Mouse (Mus musculus): Measurements from ENCODE around the gene Fxyd1. TPM values are rescaled to one million over a fixed set of nuclear protein-coding genes. Genes with fewer than 3 reads are reported as not detected.

Fxyd1 gene
- total RNA-seq, 2 experiments from 2014 or later: not detected

- peak; percentile 23; the same call in 1 of the 2 replicates for ATAC-seq (replicated peaks; ENCODE audit: low FRiP score, low TSS enrichment, poor library complexity, severe bottlenecking)
Observed at GRCm38 (mm10) chr7:31033409-31034165, 23.4 kb downstream of the Fxyd1 start.

- no peak for ATAC-seq (replicated peaks; ENCODE audit: low FRiP score, low TSS enrichment, poor library complexity, severe bottlenecking)
Observed at GRCm38 (mm10) chr7:31031731-31032130, 25.3 kb downstream of the Fxyd1 start.

- no peak for ATAC-seq (replicated peaks; ENCODE audit: low FRiP score, low TSS enrichment, poor library complexity, severe bottlenecking)
Observed at GRCm38 (mm10) chr7:31030717-31031116, 26.3 kb downstream of the Fxyd1 start.

- ATAC-seq (replicated peaks; ENCODE audit: low FRiP score, low TSS enrichment, poor library complexity, severe bottlenecking): no peak
Observed at GRCm38 (mm10) chr7:31028609-31029008, 28.4 kb downstream of the Fxyd1 start.

- ATAC-seq (replicated peaks; ENCODE audit: low FRiP score, low TSS enrichment, poor library complexity, severe bottlenecking): peak; percentile 52; the same call in 1 of the 2 replicates
Observed at GRCm38 (mm10) chr7:31017104-31017901, 39.7 kb downstream of the Fxyd1 start.

DNA sequence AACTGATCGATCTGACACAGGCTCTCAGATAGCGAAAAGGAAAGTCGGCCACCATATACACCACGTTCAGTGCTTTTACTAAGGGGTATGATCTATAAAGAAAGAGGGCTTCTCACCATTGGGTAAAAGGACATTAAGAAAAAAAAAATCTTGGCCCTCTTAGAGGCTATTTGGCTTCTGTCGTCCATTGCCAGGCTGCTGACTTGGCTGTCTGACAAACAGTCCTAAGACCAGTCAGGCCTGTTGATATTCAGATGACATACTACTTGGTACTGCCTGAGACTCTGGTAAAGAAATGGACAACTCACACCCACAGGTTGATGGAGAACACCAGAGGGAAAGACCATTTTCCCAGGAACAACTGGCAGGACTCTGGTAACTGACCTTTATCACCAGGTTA lies 44.0 kb downstream of the Fxyd1 start:
- ATAC-seq (replicated peaks; ENCODE audit: low FRiP score, low TSS enrichment, poor library complexity, severe bottlenecking): no peak

GRCm38 (mm10) chr7:31008889-31009288 lies 48.1 kb downstream of the Fxyd1 start:
- ATAC-seq (replicated peaks; ENCODE audit: low FRiP score, low TSS enrichment, poor library complexity, severe bottlenecking): no peak

DNA sequence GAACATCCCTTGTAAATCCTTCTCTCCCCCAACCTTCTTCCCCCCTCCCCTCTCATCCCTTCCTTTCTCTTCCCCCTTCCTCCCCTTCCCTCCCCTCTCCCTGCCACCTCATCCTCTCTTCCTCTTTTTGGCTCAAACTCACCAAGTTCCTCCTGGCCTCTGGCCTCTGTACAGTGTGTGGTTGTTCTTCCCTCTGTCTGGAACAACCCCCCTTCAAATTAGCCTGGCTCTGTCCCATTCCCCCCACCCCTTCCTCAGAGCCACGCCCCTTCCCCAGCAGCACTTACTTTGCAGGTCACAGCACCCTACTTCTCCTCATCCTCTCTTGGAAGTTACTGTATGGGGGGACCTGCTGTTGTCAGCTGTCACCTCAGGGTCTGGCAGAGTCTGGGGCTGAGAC lies 48.8 kb downstream of the Fxyd1 start:
- ATAC-seq (replicated peaks; ENCODE audit: low FRiP score, low TSS enrichment, poor library complexity, severe bottlenecking): no peak

- ATAC-seq (replicated peaks; ENCODE audit: low FRiP score, low TSS enrichment, poor library complexity, severe bottlenecking): no peak
Observed at GRCm38 (mm10) chr7:31007775-31008174, 49.2 kb downstream of the Fxyd1 start.

DNA sequence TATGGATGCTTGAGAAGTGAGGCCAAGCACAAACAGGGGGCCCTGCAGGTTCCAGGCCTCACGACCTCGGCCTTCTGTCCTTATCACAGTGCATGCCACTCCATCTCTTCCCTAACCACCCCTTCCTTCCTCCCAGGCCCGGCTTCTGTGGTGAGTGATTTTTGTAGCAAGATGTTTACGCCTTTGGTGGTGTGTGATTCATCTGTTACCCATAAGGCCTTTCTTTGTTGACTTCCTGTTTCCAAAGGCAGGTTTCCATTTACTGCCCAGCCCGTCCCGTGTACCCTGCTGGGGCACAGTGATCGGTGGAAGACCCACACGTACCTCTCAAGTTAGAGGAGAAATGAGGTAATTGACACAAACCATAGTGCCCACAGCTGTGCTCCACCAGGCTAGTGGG lies 54.3 kb downstream of the Fxyd1 start:
- ATAC-seq (replicated peaks; ENCODE audit: low FRiP score, low TSS enrichment, poor library complexity, severe bottlenecking): peak; percentile 41; the same call in 1 of the 2 replicates

Other genes with a start within 250 kb of the Fxyd1 start
- 0.20 and 1.1 TPM in 2 replicates for gene Ffar2, start 233.4 kb downstream of the Fxyd1 start, total RNA-seq (2014; fragmentation: Nextera tagmentation)
- 1.7 and 12.6 TPM in 2 replicates for gene Ffar2, start 233.4 kb downstream of the Fxyd1 start, total RNA-seq (2017)
- not detected in 2 replicates for gene Ffar3, start 201.0 kb downstream of the Fxyd1 start, total RNA-seq (2014; fragmentation: Nextera tagmentation)
- gene Ffar3, start 201.0 kb downstream of the Fxyd1 start, total RNA-seq (2017): not detected in 2 replicates
- gene Ffar1, start 195.6 kb downstream of the Fxyd1 start, total RNA-seq (2014; fragmentation: Nextera tagmentation): 0.24 TPM in 1 of 2 replicates, not detected in the other
- gene Ffar1, start 195.6 kb downstream of the Fxyd1 start, total RNA-seq (2017): not detected in 2 replicates
- 4.0 and 8.6 TPM in 2 replicates for gene Cd22, start 176.9 kb downstream of the Fxyd1 start, total RNA-seq (2014; fragmentation: Nextera tagmentation)
- 0.27 TPM in 1 of 2 replicates, not detected in the other for gene Cd22, start 176.9 kb downstream of the Fxyd1 start, total RNA-seq (2017)
- 0.83 TPM in 1 of 2 replicates, not detected in the other for gene Mag, start 142.3 kb downstream of the Fxyd1 start, total RNA-seq (2014; fragmentation: Nextera tagmentation)
- gene Mag, start 142.3 kb downstream of the Fxyd1 start, total RNA-seq (2017): not detected in 2 replicates
- not detected in 2 replicates for gene Hamp2, start 132.5 kb downstream of the Fxyd1 start, total RNA-seq (2014; fragmentation: Nextera tagmentation)
- gene Hamp2, start 132.5 kb downstream of the Fxyd1 start, total RNA-seq (2017): not detected in 2 replicates
- not detected in 2 replicates for gene Hamp, start 113.2 kb downstream of the Fxyd1 start, total RNA-seq (2014; fragmentation: Nextera tagmentation)
- gene Hamp, start 113.2 kb downstream of the Fxyd1 start, total RNA-seq (2017): not detected in 2 replicates
- 56.5 and 84.3 TPM in 2 replicates for gene Usf2, start 100.4 kb downstream of the Fxyd1 start, total RNA-seq (2014; fragmentation: Nextera tagmentation)
- 71.7 and 126 TPM in 2 replicates for gene Usf2, start 100.4 kb downstream of the Fxyd1 start, total RNA-seq (2017)
- gene Lsr, start 83.7 kb downstream of the Fxyd1 start, total RNA-seq (2014; fragmentation: Nextera tagmentation): not detected in 2 replicates
- gene Lsr, start 83.7 kb downstream of the Fxyd1 start, total RNA-seq (2017): 0.11 and 0.99 TPM in 2 replicates
- not detected in 2 replicates for gene Fam187b, start 83.4 kb downstream of the Fxyd1 start, total RNA-seq (2014; fragmentation: Nextera tagmentation)
- gene Fam187b, start 83.4 kb downstream of the Fxyd1 start, total RNA-seq (2017): not detected in 2 replicates
- gene Fxyd5, start 14.7 kb downstream of the Fxyd1 start, total RNA-seq (2014; fragmentation: Nextera tagmentation): 27.6 and 29.5 TPM in 2 replicates
- gene Fxyd5, start 14.7 kb downstream of the Fxyd1 start, total RNA-seq (2017): 41.7 and 47.6 TPM in 2 replicates
- gene Fxyd7, start 5.7 kb downstream of the Fxyd1 start, total RNA-seq (2014; fragmentation: Nextera tagmentation): not detected in 2 replicates
- gene Fxyd7, start 5.7 kb downstream of the Fxyd1 start, total RNA-seq (2017): not detected in 2 replicates
- not detected in 2 replicates for gene Lgi4, start 2.1 kb upstream of the Fxyd1 start, total RNA-seq (2014; fragmentation: Nextera tagmentation)
- not detected in 2 replicates for gene Lgi4, start 2.1 kb upstream of the Fxyd1 start, total RNA-seq (2017)
- gene Fxyd3, start 19.5 kb upstream of the Fxyd1 start, total RNA-seq (2014; fragmentation: Nextera tagmentation): not detected in 2 replicates
- gene Fxyd3, start 19.5 kb upstream of the Fxyd1 start, total RNA-seq (2017): not detected in 2 replicates
- 103 and 201 TPM in 2 replicates for gene Hpn, start 58.1 kb upstream of the Fxyd1 start, total RNA-seq (2014; fragmentation: Nextera tagmentation)
- gene Hpn, start 58.1 kb upstream of the Fxyd1 start, total RNA-seq (2017): 28.3 and 32.3 TPM in 2 replicates
- 0.64 TPM in 1 of 2 replicates, not detected in the other for gene Scn1b, start 69.8 kb upstream of the Fxyd1 start, total RNA-seq (2014; fragmentation: Nextera tagmentation)
- 1.4 TPM in 1 of 2 replicates, not detected in the other for gene Scn1b, start 69.8 kb upstream of the Fxyd1 start, total RNA-seq (2017)
- 75.2 and 78.4 TPM in 2 replicates for gene Gramd1a, start 98.7 kb upstream of the Fxyd1 start, total RNA-seq (2014; fragmentation: Nextera tagmentation)
- gene Gramd1a, start 98.7 kb upstream of the Fxyd1 start, total RNA-seq (2017): 19.2 and 29.6 TPM in 2 replicates
- not detected in 2 replicates for gene Scgb2b2, start 233.3 kb upstream of the Fxyd1 start, total RNA-seq (2014; fragmentation: Nextera tagmentation)
- not detected in 2 replicates for gene Scgb2b2, start 233.3 kb upstream of the Fxyd1 start, total RNA-seq (2017)
- gene Scgb1b2, start 234.6 kb upstream of the Fxyd1 start, total RNA-seq (2014; fragmentation: Nextera tagmentation): not detected in 2 replicates
- gene Scgb1b2, start 234.6 kb upstream of the Fxyd1 start, total RNA-seq (2017): not detected in 2 replicates